Mouse (Mus musculus): Measurements from ENCODE around the gene Trim27.

Gene Trim27

GRCm38 (mm10) chr13:21172241-21173027, 6.8 kb upstream of the Trim27 start:
- DNase-seq (ENCODE audit: low read depth, low spot score) = peak; percentile 92

GRCm38 (mm10) chr13:21173072-21173471, 6.2 kb upstream of the Trim27 start:
- peak; percentile 94 for DNase-seq (ENCODE audit: low read depth, low spot score)

- no peak for DNase-seq (ENCODE audit: low read depth, low spot score)
Measured at GRCm38 (mm10) chr13:21176733-21177132, 2.5 kb upstream of the Trim27 start.

- DNase-seq (ENCODE audit: low read depth, low spot score) = peak; percentile 42
Measured at GRCm38 (mm10) chr13:21177657-21178056, 1.6 kb upstream of the Trim27 start.

- no peak for DNase-seq (ENCODE audit: low read depth, low spot score)
Measured at GRCm38 (mm10) chr13:21178364-21178763, 881 bp upstream of the Trim27 start.

GRCm38 (mm10) chr13:21179724-21180550, 692 bp downstream of the Trim27 start:
- peak; percentile 94 for DNase-seq (ENCODE audit: low read depth, low spot score)

- peak; percentile 61 for DNase-seq (ENCODE audit: low read depth, low spot score)
Measured at GRCm38 (mm10) chr13:21180551-21181530, 1.6 kb downstream of the Trim27 start.

GRCm38 (mm10) chr13:21181996-21182395, 2.8 kb downstream of the Trim27 start:
- DNase-seq (ENCODE audit: low read depth, low spot score) = no peak

- DNase-seq (ENCODE audit: low read depth, low spot score) = no peak
Measured at GRCm38 (mm10) chr13:21183066-21183465, 3.8 kb downstream of the Trim27 start.

GRCm38 (mm10) chr13:21183661-21184060, 4.4 kb downstream of the Trim27 start:
- no peak for DNase-seq (ENCODE audit: low read depth, low spot score)

GRCm38 (mm10) chr13:21185521-21185920, 6.3 kb downstream of the Trim27 start:
- no peak for DNase-seq (ENCODE audit: low read depth, low spot score)

GRCm38 (mm10) chr13:21195406-21196228, 16.4 kb downstream of the Trim27 start:
- DNase-seq (ENCODE audit: low read depth, low spot score) = no peak

- no peak for DNase-seq (ENCODE audit: low read depth, low spot score)
Measured at GRCm38 (mm10) chr13:21197721-21198120, 18.5 kb downstream of the Trim27 start.

GRCm38 (mm10) chr13:21198313-21198712, 19.1 kb downstream of the Trim27 start:
- no peak for DNase-seq (ENCODE audit: low read depth, low spot score)

- no peak for DNase-seq (ENCODE audit: low read depth, low spot score)
Measured at GRCm38 (mm10) chr13:21199046-21200028, 20.1 kb downstream of the Trim27 start.

- DNase-seq (ENCODE audit: low read depth, low spot score) = peak; percentile 95
Measured at GRCm38 (mm10) chr13:21200043-21200999, 21.1 kb downstream of the Trim27 start.

- peak; percentile 83 for DNase-seq (ENCODE audit: low read depth, low spot score)
Measured at GRCm38 (mm10) chr13:21215275-21215983, 36.2 kb downstream of the Trim27 start.

GRCm38 (mm10) chr13:21216781-21217180, 37.5 kb downstream of the Trim27 start:
- no peak for DNase-seq (ENCODE audit: low read depth, low spot score)

Measured in ZHBTc4 (cell line).